Mouse (Mus musculus) kidney, embryonic 16.5 days (tissue): ENCODE results near the gene Lingo1. TPM values are rescaled to one million over a fixed set of nuclear protein-coding genes. Genes with fewer than 3 reads are reported as not detected.

Source experiments
- ATAC-seq: fragments of 200-750 bp; cut with Nextera tagmentation; 2 replicates; pipeline ENCODE4 v1.8.0; 2017; ENCODE audit warnings: moderate TSS enrichment; ENCODE audit not compliant: low FRiP score, low TSS enrichment
- H3K27ac ChIP-seq: fragments of 300-500 bp; sonication (generic); 2 replicates; pipeline ENCODE4 v1.5.1; 2014; ENCODE audit warnings: low read length
- H3K27me3 ChIP-seq: fragments of 300-500 bp; sonication (generic); 2 replicates; pipeline ENCODE4 v1.6.1; 2014; ENCODE audit warnings: low read length, control low read depth, mixed read lengths; ENCODE audit not compliant: insufficient read depth
- H3K36me3 ChIP-seq: fragments of 300-500 bp; sonication (generic); 2 replicates; pipeline ENCODE4 v1.6.1; 2014; ENCODE audit warnings: low read length, control low read depth, mixed read lengths; ENCODE audit not compliant: insufficient read depth
- H3K4me1 ChIP-seq: fragments of 300-500 bp; sonication (generic); 2 replicates; pipeline ENCODE4 v1.6.1; 2014; ENCODE audit warnings: low read length, control low read depth, mixed read lengths; ENCODE audit not compliant: insufficient read depth
- H3K4me2 ChIP-seq: fragments of 300-500 bp; sonication (generic); replicated peaks from 2 replicates; pipeline ENCODE4 v1.6.1; 2014; ENCODE audit warnings: low read depth, low read length
- H3K4me3 ChIP-seq: fragments of 300-500 bp; sonication (generic); 2 replicates; pipeline ENCODE4 v1.5.1; 2014; ENCODE audit warnings: mild to moderate bottlenecking, low read length
- H3K9ac ChIP-seq: fragments of 300-500 bp; sonication (generic); replicated peaks from 2 replicates; pipeline ENCODE4 v1.6.1; 2014; ENCODE audit warnings: low read length
- H3K9me3 ChIP-seq: fragments of 300-500 bp; sonication (generic); 2 replicates; pipeline ENCODE4 v1.6.1; 2016; ENCODE audit warnings: low read length, control low read depth
- WGBS: fragments of 180-500 bp; shearing (Covaris S2); extraction: QIAGEN DNeasy Blood & Tissue Kit; methylation state at CpG from one replicate; pipeline ENCODE4 v1.1.7; 2014; 5-methylcytosine and 5-hydroxymethylcytosine counted together
- polyA plus RNA-seq: library from polyadenylated mRNA; unstranded; fragments of >200 nt; fragmentation: Nextera tagmentation; extraction: Ambion mirVana; gene quantifications from 2 replicates; pipeline ENCODE4 v1.2.1, GENCODE M21; 2015

The Lingo1 gene
- polyA plus RNA-seq, 1 experiment from 2014 or later: 3.2 TPM

- WGBS: 62% methylated on average over 11 of the region's 11 CpGs
- H3K4me1 ChIP-seq: peaks cover 8% of the 10 kb centered on the region; the same call in 1 of the 2 replicates
- no peak overlapping the region for H3K4me2 ChIP-seq
- H3K27me3 ChIP-seq: no peaks in the 10 kb centered on the region
- no peak overlapping the region for H3K27ac ChIP-seq
- no peaks in the 10 kb centered on the region for H3K36me3 ChIP-seq
- no peak for ATAC-seq
- H3K9ac ChIP-seq: no peak overlapping the region
- H3K9me3 ChIP-seq: no peaks in the 10 kb centered on the region
- no peak overlapping the region for H3K4me3 ChIP-seq
Measured at GRCm38 (mm10) chr9:56577405-56577804, 218.9 kb downstream of the Lingo1 start.

- ATAC-seq: peak; percentile 73
- Histone ChIP-seq H3K4me3 (peak overlapping the region; percentile 8; the same call in 1 of the 2 replicates), H3K4me2 (peak overlapping the region; percentile 33), H3K4me1 (peaks cover 9% of the 10 kb centered on the region; the same call in 1 of the 2 replicates), H3K9me3 (no peaks in the 10 kb centered on the region), H3K36me3 (no peaks in the 10 kb centered on the region), H3K27ac (no peak overlapping the region), H3K27me3 (no peaks in the 10 kb centered on the region), H3K9ac (peak overlapping the region; percentile 24; the same call in 1 of the 2 replicates)
- WGBS: 25% methylated on average over 23 of the region's 23 CpGs
Measured at GRCm38 (mm10) chr9:56572534-56573479, 223.5 kb downstream of the Lingo1 start.

Other genes starting within 250 kb of the Lingo1 start
- gene Odf3l1, start 68.2 kb upstream of the Lingo1 start, polyA plus RNA-seq: 0.26 and 0.32 TPM in 2 replicates
- gene Cspg4, start 68.6 kb upstream of the Lingo1 start, polyA plus RNA-seq: 30.5 and 32.6 TPM in 2 replicates
- 11.9 and 12.3 TPM in 2 replicates for gene Snx33, start 131.9 kb upstream of the Lingo1 start, polyA plus RNA-seq
- gene Imp3, start 141.0 kb upstream of the Lingo1 start, polyA plus RNA-seq: 89.7 and 92.6 TPM in 2 replicates
- 27.2 and 29.4 TPM in 2 replicates for gene Snupn, start 154.4 kb upstream of the Lingo1 start, polyA plus RNA-seq
- 23.6 TPM in 2 replicates for gene Ptpn9, start 198.5 kb upstream of the Lingo1 start, polyA plus RNA-seq